Mouse (Mus musculus): ENCODE results near the gene Ankrd33b. TPM values are rescaled to one million over a fixed set of nuclear protein-coding genes. Genes with fewer than 3 reads are reported as not detected.

Gene Ankrd33b
- polyA plus RNA-seq, 1 experiment from 2014 or later, result 0.64 TPM

DNA sequence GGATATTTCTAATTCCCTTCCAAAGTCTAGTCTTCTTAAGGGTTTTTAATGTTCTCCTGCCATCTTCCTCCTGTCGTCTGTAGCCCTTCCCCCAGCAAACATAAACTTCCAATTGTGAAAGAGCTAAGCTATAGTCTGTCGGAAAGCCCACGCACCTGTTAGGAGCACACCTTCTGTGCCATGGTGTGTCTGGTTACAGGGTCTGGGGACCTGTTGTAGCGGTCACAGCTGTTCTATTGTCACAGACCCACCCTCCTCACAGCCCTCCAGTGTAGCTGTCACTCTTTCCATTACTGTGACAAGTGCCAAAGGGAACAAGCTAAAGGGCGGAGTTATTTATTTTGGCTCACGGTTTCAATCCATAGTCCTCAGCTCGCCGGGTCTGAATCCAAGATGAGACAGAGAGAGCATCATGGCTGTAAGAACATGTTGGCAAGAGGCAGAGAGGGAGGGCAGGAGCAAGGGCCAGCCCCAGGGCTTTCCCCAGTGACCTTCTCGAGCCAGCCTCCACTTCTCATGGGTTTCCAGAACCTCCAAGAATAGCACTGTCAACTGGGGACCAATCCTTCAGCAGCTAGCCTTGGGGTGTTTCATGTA is 112.5 kb downstream of the Ankrd33b start:
- H3K27ac ChIP-seq (ENCODE audit: low read depth, low read length), result no peak overlapping the region
- peaks cover 19% of the 10 kb centered on the region for H3K4me1 ChIP-seq (replicated peaks; ENCODE audit: control insufficient read depth, insufficient read depth, low read length)
- no peak overlapping the region for H3K4me3 ChIP-seq (ENCODE audit: low read depth, low read length)
- no peak overlapping the region for H3K9ac ChIP-seq (ENCODE audit: low read depth, low read length)
- H3K27me3 ChIP-seq (replicated peaks; ENCODE audit: control insufficient read depth, insufficient read depth, low read length), result no peaks in the 10 kb centered on the region
- DNase-seq (ENCODE audit: low spot score) (no peak), ATAC-seq (replicated peaks; ENCODE audit: low FRiP score) (no peak)
- 83% methylated on average over 9 of the region's 9 CpGs for WGBS
- H3K4me2 ChIP-seq, result no peak overlapping the region
- no peaks in the 10 kb centered on the region for H3K36me3 ChIP-seq (ENCODE audit: control insufficient read depth, insufficient read depth, low read length)
- no peaks in the 10 kb centered on the region for H3K9me3 ChIP-seq (ENCODE audit: control insufficient read depth, low read length)

GRCm38 (mm10) chr15:31253963-31254362 is 113.6 kb downstream of the Ankrd33b start:
- Histone ChIP-seq H3K4me3 (ENCODE audit: low read depth, low read length) (no peak overlapping the region), H3K4me1 (replicated peaks; ENCODE audit: control insufficient read depth, insufficient read depth, low read length) (peaks cover 19% of the 10 kb centered on the region), H3K4me2 (no peak overlapping the region), H3K9ac (ENCODE audit: low read depth, low read length) (no peak overlapping the region), H3K27me3 (replicated peaks; ENCODE audit: control insufficient read depth, insufficient read depth, low read length) (no peaks in the 10 kb centered on the region), H3K36me3 (ENCODE audit: control insufficient read depth, insufficient read depth, low read length) (no peaks in the 10 kb centered on the region), H3K9me3 (ENCODE audit: control insufficient read depth, low read length) (no peaks in the 10 kb centered on the region), H3K27ac (ENCODE audit: low read depth, low read length) (no peak overlapping the region)
- no peak for ATAC-seq (replicated peaks; ENCODE audit: low FRiP score)
- WGBS, result 88% methylated on average over 4 of the region's 4 CpGs
- DNase-seq (ENCODE audit: low spot score), result no peak

DNA sequence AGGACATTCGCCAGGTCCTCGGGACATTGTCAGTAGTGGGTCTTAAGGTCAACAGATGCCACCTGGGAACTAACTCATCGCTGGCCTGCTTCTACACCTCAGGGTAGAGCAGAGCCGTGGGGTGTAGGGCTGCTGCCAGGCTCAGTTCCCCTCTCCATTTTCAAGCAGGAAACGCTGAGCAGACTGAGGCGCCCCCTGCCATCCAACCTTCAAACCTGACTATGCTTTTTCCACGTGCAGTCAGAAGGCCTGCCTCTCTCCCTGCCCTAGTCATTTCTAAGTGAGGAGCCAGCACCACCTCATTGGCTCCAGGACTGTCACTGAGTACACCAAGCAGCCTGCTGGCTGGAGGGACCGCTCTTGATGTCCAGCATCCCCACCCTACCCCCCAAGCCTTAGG is 114.1 kb downstream of the Ankrd33b start:
- no peak overlapping the region for H3K27ac ChIP-seq (ENCODE audit: low read depth, low read length)

DNA sequence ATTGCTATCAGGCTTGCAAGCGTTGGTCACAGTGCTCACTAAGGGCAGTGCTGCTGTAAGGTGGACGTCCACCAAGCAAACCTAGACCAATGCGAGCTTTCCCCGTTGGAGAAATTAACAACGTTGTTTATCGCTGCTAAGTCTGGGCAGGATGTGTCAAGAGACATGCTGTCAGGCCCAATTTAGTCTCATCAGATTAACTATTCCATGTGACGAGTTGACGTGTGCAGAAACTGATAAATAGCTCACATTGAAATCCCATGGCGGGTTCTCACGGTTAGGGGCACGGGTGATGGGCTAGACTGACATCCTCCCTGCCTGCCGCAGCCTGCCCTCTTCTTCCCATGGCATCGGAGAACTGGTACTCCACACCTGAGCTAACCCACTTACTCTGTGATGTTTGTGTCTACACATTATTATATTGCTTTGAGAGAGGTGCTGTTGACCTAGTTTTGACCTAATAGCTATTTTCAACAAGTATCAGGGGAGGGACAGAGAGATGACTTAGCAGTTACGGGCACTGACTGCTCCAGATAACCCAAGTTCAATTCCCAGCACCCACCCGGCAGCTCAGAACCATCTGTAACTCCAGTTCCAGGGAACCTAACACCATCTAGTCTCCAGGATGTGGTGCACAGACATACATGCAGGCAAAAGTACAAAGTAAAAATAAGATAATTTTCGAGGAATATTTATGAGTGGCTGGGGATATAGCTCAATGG is 114.8 kb downstream of the Ankrd33b start:
- H3K4me2 ChIP-seq, result no peak overlapping the region
- peak; percentile 62 for ATAC-seq (replicated peaks; ENCODE audit: low FRiP score)

More for the DNA sequence above, 114.1 kb downstream of the Ankrd33b start:
- Histone ChIP-seq H3K4me2 (no peak overlapping the region), H3K9me3 (ENCODE audit: control insufficient read depth, low read length) (no peaks in the 10 kb centered on the region), H3K9ac (ENCODE audit: low read depth, low read length) (no peak overlapping the region), H3K27me3 (replicated peaks; ENCODE audit: control insufficient read depth, insufficient read depth, low read length) (no peaks in the 10 kb centered on the region), H3K4me1 (replicated peaks; ENCODE audit: control insufficient read depth, insufficient read depth, low read length) (peaks cover 19% of the 10 kb centered on the region), H3K4me3 (ENCODE audit: low read depth, low read length) (no peak overlapping the region), H3K36me3 (ENCODE audit: control insufficient read depth, insufficient read depth, low read length) (no peaks in the 10 kb centered on the region)
- ATAC-seq (replicated peaks; ENCODE audit: low FRiP score) (no peak), DNase-seq (ENCODE audit: low spot score) (no peak)
- WGBS, result 74% methylated on average over 8 of the region's 8 CpGs

GRCm38 (mm10) chr15:31251189-31251588 is 116.3 kb downstream of the Ankrd33b start:
- no peak for DNase-seq (ENCODE audit: low spot score)
- Histone ChIP-seq H3K9ac (ENCODE audit: low read depth, low read length) (no peak overlapping the region), H3K4me3 (ENCODE audit: low read depth, low read length) (no peak overlapping the region), H3K4me2 (no peak overlapping the region), H3K36me3 (ENCODE audit: control insufficient read depth, insufficient read depth, low read length) (no peaks in the 10 kb centered on the region), H3K27me3 (replicated peaks; ENCODE audit: control insufficient read depth, insufficient read depth, low read length) (no peaks in the 10 kb centered on the region), H3K4me1 (replicated peaks; ENCODE audit: control insufficient read depth, insufficient read depth, low read length) (peaks cover 16% of the 10 kb centered on the region), H3K9me3 (ENCODE audit: control insufficient read depth, low read length) (no peaks in the 10 kb centered on the region), H3K27ac (ENCODE audit: low read depth, low read length) (no peak overlapping the region)
- 84% methylated on average over 6 of the region's 6 CpGs for WGBS
- no peak for ATAC-seq (replicated peaks; ENCODE audit: low FRiP score)

More for the DNA sequence above, 114.8 kb downstream of the Ankrd33b start:
- no peak overlapping the region for H3K9ac ChIP-seq (ENCODE audit: low read depth, low read length)
- no peak overlapping the region for H3K4me3 ChIP-seq (ENCODE audit: low read depth, low read length)
- no peak overlapping the region for H3K27ac ChIP-seq (ENCODE audit: low read depth, low read length)
- H3K9me3 ChIP-seq (ENCODE audit: control insufficient read depth, low read length), result no peaks in the 10 kb centered on the region
- WGBS, result 62% methylated on average over 16 of the region's 16 CpGs
- H3K36me3 ChIP-seq (ENCODE audit: control insufficient read depth, insufficient read depth, low read length), result no peaks in the 10 kb centered on the region
- no peak for DNase-seq (ENCODE audit: low spot score)
- peaks cover 16% of the 10 kb centered on the region for H3K4me1 ChIP-seq (replicated peaks; ENCODE audit: control insufficient read depth, insufficient read depth, low read length)
- H3K27me3 ChIP-seq (replicated peaks; ENCODE audit: control insufficient read depth, insufficient read depth, low read length), result no peaks in the 10 kb centered on the region

- Histone ChIP-seq H3K9ac (ENCODE audit: low read depth, low read length) (no peak overlapping the region), H3K4me2 (no peak overlapping the region), H3K4me3 (ENCODE audit: low read depth, low read length) (no peak overlapping the region), H3K36me3 (ENCODE audit: control insufficient read depth, insufficient read depth, low read length) (no peaks in the 10 kb centered on the region), H3K27me3 (replicated peaks; ENCODE audit: control insufficient read depth, insufficient read depth, low read length) (no peaks in the 10 kb centered on the region), H3K9me3 (ENCODE audit: control insufficient read depth, low read length) (no peaks in the 10 kb centered on the region), H3K27ac (ENCODE audit: low read depth, low read length) (no peak overlapping the region), H3K4me1 (replicated peaks; ENCODE audit: control insufficient read depth, insufficient read depth, low read length) (peaks cover 16% of the 10 kb centered on the region)
- DNase-seq (ENCODE audit: low spot score) (no peak), ATAC-seq (replicated peaks; ENCODE audit: low FRiP score) (no peak)
- WGBS, result 85% methylated on average over 3 of the region's 3 CpGs
Measured at GRCm38 (mm10) chr15:31250676-31251075, 116.8 kb downstream of the Ankrd33b start.

- Histone ChIP-seq H3K4me1 (replicated peaks; ENCODE audit: control insufficient read depth, insufficient read depth, low read length) (peaks cover 16% of the 10 kb centered on the region), H3K4me3 (ENCODE audit: low read depth, low read length) (no peak overlapping the region), H3K9me3 (ENCODE audit: control insufficient read depth, low read length) (no peaks in the 10 kb centered on the region), H3K9ac (ENCODE audit: low read depth, low read length) (no peak overlapping the region), H3K27ac (ENCODE audit: low read depth, low read length) (no peak overlapping the region), H3K4me2 (no peak overlapping the region), H3K36me3 (ENCODE audit: control insufficient read depth, insufficient read depth, low read length) (no peaks in the 10 kb centered on the region), H3K27me3 (replicated peaks; ENCODE audit: control insufficient read depth, insufficient read depth, low read length) (no peaks in the 10 kb centered on the region)
- DNase-seq (ENCODE audit: low spot score) (no peak), ATAC-seq (replicated peaks; ENCODE audit: low FRiP score) (no peak)
- WGBS, result 57% methylated on average over 2 of the region's 2 CpGs
Measured at GRCm38 (mm10) chr15:31250027-31250426, 117.5 kb downstream of the Ankrd33b start.

GRCm38 (mm10) chr15:31248882-31249281 is 118.6 kb downstream of the Ankrd33b start:
- Histone ChIP-seq H3K9ac (ENCODE audit: low read depth, low read length) (no peak overlapping the region), H3K4me2 (no peak overlapping the region), H3K27ac (ENCODE audit: low read depth, low read length) (no peak overlapping the region), H3K4me3 (ENCODE audit: low read depth, low read length) (no peak overlapping the region), H3K9me3 (ENCODE audit: control insufficient read depth, low read length) (no peaks in the 10 kb centered on the region), H3K36me3 (ENCODE audit: control insufficient read depth, insufficient read depth, low read length) (no peaks in the 10 kb centered on the region), H3K27me3 (replicated peaks; ENCODE audit: control insufficient read depth, insufficient read depth, low read length) (no peaks in the 10 kb centered on the region), H3K4me1 (replicated peaks; ENCODE audit: control insufficient read depth, insufficient read depth, low read length) (peaks cover 16% of the 10 kb centered on the region)
- DNase-seq (ENCODE audit: low spot score) (no peak), ATAC-seq (replicated peaks; ENCODE audit: low FRiP score) (no peak)
- 50% methylated on average over 7 of the region's 7 CpGs for WGBS

- H3K9ac ChIP-seq (ENCODE audit: low read depth, low read length), result no peak overlapping the region
- H3K4me3 ChIP-seq (ENCODE audit: low read depth, low read length), result no peak overlapping the region
- ATAC-seq (replicated peaks; ENCODE audit: low FRiP score), result no peak
- H3K27me3 ChIP-seq (replicated peaks; ENCODE audit: control insufficient read depth, insufficient read depth, low read length), result no peaks in the 10 kb centered on the region
- peaks cover under 1% of the 10 kb centered on the region for H3K36me3 ChIP-seq (ENCODE audit: control insufficient read depth, insufficient read depth, low read length)
- no peak overlapping the region for H3K27ac ChIP-seq (ENCODE audit: low read depth, low read length)
- DNase-seq (ENCODE audit: low spot score), result no peak
- H3K4me2 ChIP-seq, result no peak overlapping the region
- 70% methylated on average over 9 of the region's 9 CpGs for WGBS
- H3K4me1 ChIP-seq (replicated peaks; ENCODE audit: control insufficient read depth, insufficient read depth, low read length), result peaks cover 6% of the 10 kb centered on the region; the same call in 1 of the 2 replicates
- H3K9me3 ChIP-seq (ENCODE audit: control insufficient read depth, low read length), result no peaks in the 10 kb centered on the region
Measured at GRCm38 (mm10) chr15:31247035-31247434, 120.5 kb downstream of the Ankrd33b start.
